Mouse (Mus musculus) fat pad, adult 2 months (tissue): ENCODE measurements around the gene Zfp318.

Experiments used
- DNase-seq: peaks from one replicate; pipeline ENCODE4 v3.0.0-alpha.2; 2011; ENCODE audit warnings: low read depth, low spot score; ENCODE audit errors: extremely low read depth

The Zfp318 gene

GRCm38 (mm10) chr17:46444839-46445579 is 61.5 kb downstream of the Zfp318 start:
- no peak for DNase-seq

GRCm38 (mm10) chr17:46446264-46446663 is 62.7 kb downstream of the Zfp318 start:
- no peak for DNase-seq

- no peak for DNase-seq
Observed at GRCm38 (mm10) chr17:46452683-46453082, 69.2 kb downstream of the Zfp318 start.

- no peak for DNase-seq
Observed at GRCm38 (mm10) chr17:46453302-46453948, 69.9 kb downstream of the Zfp318 start.

- DNase-seq: no peak
Observed at GRCm38 (mm10) chr17:46453970-46454411, 70.5 kb downstream of the Zfp318 start.

- no peak for DNase-seq
Observed at GRCm38 (mm10) chr17:46454539-46454938, 71.0 kb downstream of the Zfp318 start.

- DNase-seq: no peak
Observed at GRCm38 (mm10) chr17:46455110-46455691, 71.7 kb downstream of the Zfp318 start.

- DNase-seq: peak; percentile 1
Observed at GRCm38 (mm10) chr17:46457791-46458190, 74.3 kb downstream of the Zfp318 start.

GRCm38 (mm10) chr17:46458439-46458838 is 74.9 kb downstream of the Zfp318 start:
- no peak for DNase-seq

GRCm38 (mm10) chr17:46460673-46461072 is 77.1 kb downstream of the Zfp318 start:
- DNase-seq: no peak

- DNase-seq: no peak
Observed at GRCm38 (mm10) chr17:46461347-46461746, 77.8 kb downstream of the Zfp318 start.

- DNase-seq: no peak
Observed at GRCm38 (mm10) chr17:46462226-46462625, 78.7 kb downstream of the Zfp318 start.

GRCm38 (mm10) chr17:46467830-46468229 is 84.3 kb downstream of the Zfp318 start:
- no peak for DNase-seq
